Mouse (Mus musculus) spleen, embryonic (tissue): ENCODE results near the gene Pacrg.

ENCODE experiments used
- CTCF ChIA-PET: fragments of 350-600 bp; sonication (Branson Sonifier 250); formaldehyde crosslinking; loops from one replicate; lab custom pipeline; 2022; lab: Charles Lee

The Pacrg gene

DNA sequence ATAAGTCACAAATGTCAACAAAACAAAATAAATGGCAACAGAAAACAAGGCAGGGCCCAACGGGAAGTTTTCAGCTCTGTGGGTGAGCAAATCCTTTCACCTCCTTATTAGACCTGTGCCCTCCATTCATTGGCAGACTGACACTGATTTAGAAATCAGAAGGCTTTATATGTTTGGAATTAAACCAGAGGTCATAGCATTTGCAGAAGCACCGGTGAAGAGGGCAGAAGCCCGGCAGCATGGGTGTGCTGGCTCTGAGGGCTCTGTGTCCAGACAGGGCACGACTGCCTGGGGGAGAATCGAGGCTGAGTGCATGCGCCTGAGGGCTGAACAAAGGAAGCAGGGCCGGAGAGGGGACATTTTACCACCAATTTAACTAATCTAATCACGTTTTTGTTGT is 344.5 kb downstream of the Pacrg start:
- CTCF ChIA-PET: no interaction called here

DNA sequence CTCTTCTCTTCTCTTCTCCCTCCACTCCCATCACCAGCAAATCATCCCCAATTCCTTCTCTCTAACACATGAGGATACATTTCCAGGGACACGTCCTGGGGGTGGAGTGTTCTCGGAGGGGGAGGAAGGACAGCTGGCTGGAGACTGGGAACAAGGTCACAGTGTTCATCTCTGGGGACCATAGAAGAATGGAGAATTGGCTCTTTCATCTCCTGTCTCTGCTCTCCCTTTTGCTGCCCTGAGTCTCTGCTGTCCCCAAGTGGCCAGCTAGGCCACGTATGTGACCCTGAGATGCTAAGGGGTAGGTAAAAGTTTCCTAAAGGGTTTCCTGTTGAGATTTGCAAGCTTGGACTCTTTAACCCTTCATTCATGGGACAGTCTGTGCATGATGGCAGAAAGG is 347.0 kb downstream of the Pacrg start:
- CTCF ChIA-PET: interaction anchor here (0.7 kb wide), 1 partner anchor 199 kb away, joined by 5 read pairs; no protein-coding TSS in a partner anchor

GRCm38 (mm10) chr17:10490374-10491169 is 349.5 kb downstream of the Pacrg start:
- CTCF ChIA-PET: no interaction called here

- CTCF ChIA-PET: no interaction called here
Observed at GRCm38 (mm10) chr17:10488873-10489272, 351.2 kb downstream of the Pacrg start.

GRCm38 (mm10) chr17:10483945-10484546 is 356.1 kb downstream of the Pacrg start:
- CTCF ChIA-PET: no interaction called here

DNA sequence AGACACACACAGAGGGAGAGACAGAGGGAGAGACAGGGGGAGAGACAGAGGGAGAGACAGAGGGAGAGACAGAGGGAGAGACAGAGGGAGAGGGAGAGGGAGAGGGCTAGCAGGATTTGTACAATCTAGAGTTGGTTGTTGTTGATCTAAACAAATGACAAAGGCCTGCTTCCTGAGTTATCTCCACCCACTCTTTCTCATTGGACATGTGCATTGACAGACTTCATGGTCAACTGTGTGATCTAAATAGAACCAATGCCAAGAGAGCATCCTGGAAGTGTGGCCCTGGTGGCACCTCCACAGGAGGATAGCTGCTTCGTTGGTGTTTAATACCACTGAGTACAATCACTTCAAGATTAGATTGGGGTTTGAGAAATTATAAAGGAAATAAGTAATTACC is 359.0 kb downstream of the Pacrg start:
- CTCF ChIA-PET: no interaction called here

- CTCF ChIA-PET: no interaction called here
Observed at GRCm38 (mm10) chr17:10479020-10479707, 360.9 kb downstream of the Pacrg start.

DNA sequence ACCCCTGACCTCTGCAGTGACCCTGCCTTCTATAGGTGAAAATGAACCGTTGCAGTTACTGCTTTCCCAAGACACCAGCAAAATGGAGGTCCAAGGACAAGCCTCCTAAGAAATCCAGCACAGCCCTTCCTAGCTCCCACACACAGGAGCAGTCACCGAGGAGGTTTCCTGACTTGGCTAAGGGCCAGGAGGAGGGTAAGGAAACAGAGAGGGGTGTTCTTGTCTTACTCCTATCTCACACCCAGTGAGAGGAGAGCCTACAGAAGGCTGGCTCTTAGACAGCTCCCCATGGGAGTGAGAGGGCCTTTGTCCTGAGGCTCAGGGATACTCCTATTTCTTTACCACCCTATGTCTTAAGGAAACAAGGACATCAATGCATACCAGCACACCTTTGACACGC is 361.7 kb downstream of the Pacrg start:
- CTCF ChIA-PET: no interaction called here

DNA sequence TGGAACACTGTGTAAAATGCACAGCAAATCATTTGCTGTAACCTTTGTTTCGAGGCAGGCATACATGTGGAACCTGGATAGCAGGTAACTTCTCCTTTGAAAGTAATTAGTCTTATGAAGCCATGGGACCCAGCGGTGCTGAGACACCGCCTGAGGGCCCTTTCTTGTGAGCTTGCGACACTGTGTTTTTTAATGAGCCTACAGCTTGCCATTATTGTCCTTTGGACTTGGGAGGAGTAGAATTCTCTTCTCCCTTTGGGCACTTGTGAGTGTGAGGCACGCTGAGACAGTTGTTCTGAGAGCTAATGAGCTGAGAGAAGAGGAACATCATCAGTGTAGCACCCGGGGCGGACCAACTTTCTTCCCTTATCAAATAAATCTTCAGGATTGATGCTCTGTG is 363.3 kb downstream of the Pacrg start:
- CTCF ChIA-PET: no interaction called here

- CTCF ChIA-PET: no interaction called here
Observed at GRCm38 (mm10) chr17:10474972-10475371, 365.1 kb downstream of the Pacrg start.

DNA sequence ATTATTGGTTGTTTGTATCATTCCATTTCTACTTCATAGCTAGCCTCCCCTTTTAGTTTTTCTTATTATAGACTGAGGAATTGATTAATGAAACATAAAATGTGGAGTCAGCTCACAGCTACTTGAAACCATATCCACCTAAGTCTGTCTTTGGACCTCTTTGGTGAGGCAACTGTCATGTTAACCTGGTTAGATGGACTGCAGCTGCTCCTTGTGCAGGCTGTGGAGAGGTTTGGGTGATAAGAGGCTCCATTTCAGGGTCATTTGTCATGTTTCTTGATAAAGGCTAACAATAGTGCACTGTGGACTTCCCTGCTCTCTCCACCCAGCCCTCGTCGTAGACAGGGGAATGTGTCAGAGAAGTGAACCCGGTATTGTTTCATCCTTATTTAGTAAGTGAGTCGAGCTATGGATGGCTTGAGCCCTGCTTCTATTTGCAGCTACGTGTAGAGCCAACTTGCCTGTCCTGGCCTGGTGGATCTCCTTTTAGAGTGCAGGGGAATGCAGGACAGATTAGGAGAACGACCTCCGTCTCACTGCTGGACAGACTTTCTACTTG is 366.2 kb downstream of the Pacrg start:
- CTCF ChIA-PET: no interaction called here

- CTCF ChIA-PET: no interaction called here
Observed at GRCm38 (mm10) chr17:10473175-10473574, 366.9 kb downstream of the Pacrg start.

GRCm38 (mm10) chr17:10469874-10470568 is 370.1 kb downstream of the Pacrg start:
- CTCF ChIA-PET: no interaction called here

- CTCF ChIA-PET: no interaction called here
Observed at GRCm38 (mm10) chr17:10467102-10467501, 373.0 kb downstream of the Pacrg start.

DNA sequence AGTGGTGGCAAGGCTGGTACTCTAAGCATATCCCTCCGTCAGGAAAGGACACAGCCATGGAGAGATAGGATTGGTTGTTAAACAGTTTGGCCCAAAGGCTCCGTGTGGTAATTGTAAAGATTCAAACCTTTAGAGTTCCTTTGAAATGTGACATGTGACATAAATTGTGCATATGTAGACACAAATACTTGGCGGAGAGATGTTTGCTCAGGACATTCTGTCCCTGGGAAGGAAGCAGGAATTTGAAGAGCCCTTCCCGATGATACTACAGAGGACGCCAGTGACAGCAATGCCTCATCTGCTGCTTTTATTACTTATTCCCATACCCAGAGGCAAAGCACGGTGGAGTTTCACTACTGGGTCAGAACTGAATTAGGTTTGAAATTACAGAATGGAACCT is 374.6 kb downstream of the Pacrg start:
- CTCF ChIA-PET: no interaction called here

DNA sequence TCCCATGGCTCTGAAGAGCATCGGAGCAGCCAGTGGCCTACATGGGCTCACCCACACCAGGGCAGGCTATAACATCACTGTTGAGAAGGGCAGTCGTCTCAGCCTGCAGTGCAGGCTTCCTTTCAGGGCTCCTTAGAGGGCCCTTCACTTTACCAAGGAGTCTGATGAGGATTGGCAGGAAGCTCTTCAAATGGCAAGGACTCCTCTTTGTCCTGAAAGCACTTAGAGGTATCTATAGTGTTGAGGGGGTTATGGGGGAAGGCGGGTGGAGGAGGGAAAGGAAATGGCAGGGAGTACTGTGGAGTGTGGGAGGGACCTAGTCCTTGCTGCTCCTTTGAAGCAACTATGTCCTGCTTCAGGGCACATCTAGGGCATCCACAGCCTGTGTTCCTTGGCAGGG is 375.4 kb downstream of the Pacrg start:
- CTCF ChIA-PET: no interaction called here

DNA sequence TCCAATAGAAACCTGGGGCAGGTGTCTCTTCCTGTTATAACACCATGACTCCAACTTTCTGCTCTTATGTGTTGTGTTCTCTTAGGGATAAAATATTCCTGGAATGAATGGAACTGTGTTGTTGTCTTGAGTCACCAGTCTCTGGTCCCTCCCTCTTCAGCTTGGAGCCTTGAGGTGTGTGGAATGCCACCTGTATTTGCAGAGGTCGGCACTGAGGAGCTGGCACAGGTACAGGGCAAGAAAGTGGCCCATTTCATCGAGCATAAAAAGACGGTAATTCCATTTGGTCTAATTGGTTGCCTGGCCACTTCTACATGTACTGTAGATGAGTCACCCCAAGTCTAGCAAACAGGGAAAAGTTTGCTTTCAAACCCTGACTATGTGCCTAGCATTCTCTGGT is 376.5 kb downstream of the Pacrg start:
- CTCF ChIA-PET: no interaction called here

DNA sequence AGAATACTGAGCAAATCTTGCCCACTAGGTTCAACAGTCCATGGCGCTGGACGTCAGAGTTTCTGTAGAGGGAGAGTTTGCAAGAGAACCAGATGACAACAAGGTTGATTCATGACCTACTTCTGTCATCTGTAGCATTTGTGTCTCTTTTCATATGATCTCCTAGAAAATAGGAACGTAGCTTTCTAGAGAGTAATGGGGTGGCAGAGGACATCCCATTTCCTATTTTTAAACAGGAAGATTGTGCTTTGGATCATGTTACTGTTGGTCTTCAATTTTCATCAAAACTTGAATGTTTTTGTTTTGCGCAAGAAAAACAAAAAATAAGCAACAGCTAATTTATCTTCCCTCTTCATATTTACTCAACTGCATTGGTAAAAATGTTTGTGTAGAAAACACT is 379.2 kb downstream of the Pacrg start:
- CTCF ChIA-PET: no interaction called here

- CTCF ChIA-PET: no interaction called here
Observed at GRCm38 (mm10) chr17:10458743-10459142, 381.4 kb downstream of the Pacrg start.

GRCm38 (mm10) chr17:10456409-10456808 is 383.7 kb downstream of the Pacrg start:
- CTCF ChIA-PET: no interaction called here

DNA sequence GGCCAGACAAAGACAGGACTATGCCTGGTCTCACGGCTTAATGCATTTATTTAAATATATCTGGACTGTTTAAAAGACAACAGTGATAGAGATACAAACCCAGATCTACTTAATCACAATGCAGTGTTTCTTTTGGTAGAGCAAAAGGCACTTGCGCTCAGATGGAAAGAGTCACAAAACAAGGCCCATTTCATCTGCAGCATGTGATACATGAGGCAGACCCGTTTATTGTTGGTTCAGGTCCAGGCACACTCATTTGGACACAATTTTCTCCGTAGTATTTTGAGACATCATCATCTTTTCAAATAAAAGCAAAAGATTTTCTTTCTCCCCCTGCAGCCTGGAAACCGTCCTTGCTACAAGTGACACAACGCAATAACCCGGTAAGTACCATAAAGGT is 384.1 kb downstream of the Pacrg start:
- CTCF ChIA-PET: no interaction called here

DNA sequence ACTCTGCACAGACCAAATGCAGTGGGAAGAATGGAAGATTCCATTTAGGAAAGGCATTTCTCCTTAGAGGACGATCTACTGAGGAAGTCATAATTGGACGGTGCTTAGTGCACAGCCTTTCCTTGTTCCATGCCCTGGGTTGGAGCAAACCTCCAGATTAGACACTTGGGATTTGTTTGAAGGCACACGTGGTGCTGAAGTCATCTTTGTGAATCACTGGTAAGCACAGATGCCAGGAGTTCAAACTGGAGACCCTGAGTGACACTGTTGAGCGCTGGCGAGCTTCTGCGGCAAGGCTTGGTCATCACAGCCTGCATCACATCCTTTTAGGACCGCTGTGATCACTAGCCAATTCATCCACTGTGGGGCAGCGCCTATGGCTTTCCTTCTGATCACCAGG is 385.7 kb downstream of the Pacrg start:
- CTCF ChIA-PET: no interaction called here
